Mouse (Mus musculus): Measurements from ENCODE around the gene Gpr182.

The Gpr182 gene

GRCm38 (mm10) chr10:127703299-127703698 lies 48.2 kb downstream of the Gpr182 start:
- ATAC-seq (ENCODE audit: insufficient number of reproducible peaks, low FRiP score, low TSS enrichment): no peak

DNA sequence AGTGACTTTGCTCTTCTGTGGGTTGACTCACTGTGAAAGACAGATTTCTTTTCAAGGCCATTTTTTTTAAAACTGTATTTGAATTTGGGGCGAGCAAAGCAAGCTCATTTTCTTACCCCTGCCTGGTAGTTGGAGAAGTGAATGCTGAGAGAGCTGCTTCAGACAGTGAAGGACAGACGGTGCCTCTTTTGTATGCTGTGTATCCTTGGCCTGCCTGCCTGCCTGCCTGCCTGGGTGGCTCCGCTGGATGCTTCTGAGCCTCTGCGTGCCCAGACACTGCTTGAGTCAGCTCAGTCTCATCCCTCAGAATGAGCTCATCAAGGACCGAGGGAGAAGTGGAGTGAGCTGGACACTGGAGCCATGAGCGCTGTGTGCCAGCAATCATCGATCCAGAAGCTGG lies 52.6 kb downstream of the Gpr182 start:
- ATAC-seq (ENCODE audit: insufficient number of reproducible peaks, low FRiP score, low TSS enrichment): no peak

All from cerebellum, adult (tissue).